Mouse (Mus musculus) splenic B cell, adult 2 months (primary cell): ENCODE data around the gene Tmtc1.

Source experiments
- DNase-seq: peaks from one replicate; pipeline ENCODE4 v3.0.0-alpha.2; 2011; ENCODE audit warnings: low read depth, low spot score
- H3K27me3 ChIP-seq: 2 replicates; pipeline ENCODE4 v1.6.1; 2012; ENCODE audit warnings: mild to moderate bottlenecking, low read length, moderate library complexity, mixed read lengths; ENCODE audit not compliant: control insufficient read depth, poor library complexity, insufficient read depth, severe bottlenecking
- H3K36me3 ChIP-seq: 2 replicates; pipeline ENCODE4 v1.6.1; 2012; ENCODE audit warnings: mild to moderate bottlenecking, low read length, moderate library complexity, mixed read lengths; ENCODE audit not compliant: control insufficient read depth, poor library complexity, insufficient read depth, severe bottlenecking

The Tmtc1 gene

DNA sequence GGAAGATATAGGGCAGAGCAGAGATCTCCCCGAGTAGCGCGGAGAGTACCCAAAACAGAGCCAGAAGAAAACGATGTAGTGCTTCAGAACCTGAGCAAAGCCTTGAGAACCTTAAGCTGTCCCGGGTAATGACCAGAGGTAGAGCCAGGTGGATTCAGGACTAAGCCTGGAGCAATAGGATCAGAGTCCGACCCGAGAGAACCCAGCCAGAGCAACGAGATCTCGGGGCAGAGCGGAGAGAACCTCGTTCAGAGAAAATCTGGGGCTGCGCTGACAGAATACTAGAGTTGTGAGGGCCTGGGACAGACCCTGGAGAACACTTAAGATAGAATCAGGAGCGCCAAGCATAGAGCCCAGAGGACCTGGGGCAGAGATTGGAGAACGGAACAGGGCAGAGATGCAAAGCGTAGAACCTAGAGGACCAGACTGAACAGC, 881 bp downstream of the Tmtc1 start:
- DNase-seq = no peak
- Histone ChIP-seq H3K27me3 (no peaks in the 10 kb centered on the region), H3K36me3 (no peaks in the 10 kb centered on the region)

GRCm38 (mm10) chr6:148442671-148443290, 1.4 kb downstream of the Tmtc1 start:
- Histone ChIP-seq H3K27me3 (no peaks in the 10 kb centered on the region), H3K36me3 (no peaks in the 10 kb centered on the region)
- DNase-seq = no peak

GRCm38 (mm10) chr6:148441871-148442270, 2.3 kb downstream of the Tmtc1 start:
- DNase-seq = no peak
- Histone ChIP-seq H3K27me3 (no peaks in the 10 kb centered on the region), H3K36me3 (no peaks in the 10 kb centered on the region)

GRCm38 (mm10) chr6:148439101-148439500, 5.1 kb downstream of the Tmtc1 start:
- Histone ChIP-seq H3K36me3 (no peaks in the 10 kb centered on the region), H3K27me3 (no peaks in the 10 kb centered on the region)
- DNase-seq = no peak

DNA sequence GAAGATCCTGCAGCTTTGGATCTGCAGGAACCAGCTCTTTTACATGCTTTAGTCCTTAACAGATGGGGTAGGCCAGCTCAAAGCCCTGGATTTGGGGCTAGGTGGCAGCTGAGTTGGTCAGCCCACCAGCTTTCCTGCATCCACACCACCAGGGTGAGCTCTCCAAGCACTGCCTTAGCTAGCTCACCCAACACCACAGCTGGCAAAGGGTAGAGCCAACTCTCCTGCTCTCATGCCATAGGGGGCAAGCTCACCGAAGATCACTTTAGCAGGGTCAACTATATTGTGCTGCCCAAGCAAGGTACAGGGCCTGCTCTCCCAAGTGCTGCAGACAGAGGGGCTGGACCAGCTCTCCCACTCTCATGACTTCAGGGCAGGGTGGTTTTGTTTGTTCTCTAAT, 6.6 kb downstream of the Tmtc1 start:
- no peaks in the 10 kb centered on the region for H3K36me3 ChIP-seq
- no peak for DNase-seq
- no peaks in the 10 kb centered on the region for H3K27me3 ChIP-seq

- H3K27me3 ChIP-seq = no peaks in the 10 kb centered on the region
- peak; percentile 38 for DNase-seq
- H3K36me3 ChIP-seq = no peaks in the 10 kb centered on the region
These were observed 7.7 kb downstream of the Tmtc1 start for GRCm38 (mm10) chr6:148436441-148437001.

DNA sequence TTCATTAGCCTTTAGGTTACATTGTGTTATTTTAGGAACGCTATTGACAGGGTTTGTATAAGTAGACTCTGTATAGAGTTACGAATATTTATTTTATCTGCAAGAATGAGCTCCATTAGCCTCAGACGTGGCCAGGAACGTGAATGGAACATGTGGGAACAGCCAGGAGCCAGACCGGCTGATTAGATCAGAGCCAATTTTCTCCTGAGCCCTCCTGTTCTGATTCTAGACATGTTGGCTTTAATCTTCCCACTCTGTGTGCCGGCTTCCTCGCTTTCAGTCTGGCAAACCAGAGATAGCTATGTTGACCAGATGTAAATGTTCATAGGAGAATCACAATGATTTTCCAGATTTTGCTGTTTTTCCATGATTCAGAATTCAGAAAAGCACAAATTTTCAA, 22.6 kb downstream of the Tmtc1 start:
- no peaks in the 10 kb centered on the region for H3K27me3 ChIP-seq
- no peaks in the 10 kb centered on the region for H3K36me3 ChIP-seq
- no peak for DNase-seq

- H3K36me3 ChIP-seq = no peaks in the 10 kb centered on the region
- no peaks in the 10 kb centered on the region for H3K27me3 ChIP-seq
- DNase-seq = no peak
These were observed 23.8 kb downstream of the Tmtc1 start for GRCm38 (mm10) chr6:148420387-148420786.

GRCm38 (mm10) chr6:148416597-148416996, 27.6 kb downstream of the Tmtc1 start:
- H3K36me3 ChIP-seq = no peaks in the 10 kb centered on the region
- no peaks in the 10 kb centered on the region for H3K27me3 ChIP-seq
- no peak for DNase-seq

- peak; percentile 13 for DNase-seq
- no peaks in the 10 kb centered on the region for H3K27me3 ChIP-seq
- H3K36me3 ChIP-seq = no peaks in the 10 kb centered on the region
These were observed 30.6 kb downstream of the Tmtc1 start for GRCm38 (mm10) chr6:148413638-148414037.

DNA sequence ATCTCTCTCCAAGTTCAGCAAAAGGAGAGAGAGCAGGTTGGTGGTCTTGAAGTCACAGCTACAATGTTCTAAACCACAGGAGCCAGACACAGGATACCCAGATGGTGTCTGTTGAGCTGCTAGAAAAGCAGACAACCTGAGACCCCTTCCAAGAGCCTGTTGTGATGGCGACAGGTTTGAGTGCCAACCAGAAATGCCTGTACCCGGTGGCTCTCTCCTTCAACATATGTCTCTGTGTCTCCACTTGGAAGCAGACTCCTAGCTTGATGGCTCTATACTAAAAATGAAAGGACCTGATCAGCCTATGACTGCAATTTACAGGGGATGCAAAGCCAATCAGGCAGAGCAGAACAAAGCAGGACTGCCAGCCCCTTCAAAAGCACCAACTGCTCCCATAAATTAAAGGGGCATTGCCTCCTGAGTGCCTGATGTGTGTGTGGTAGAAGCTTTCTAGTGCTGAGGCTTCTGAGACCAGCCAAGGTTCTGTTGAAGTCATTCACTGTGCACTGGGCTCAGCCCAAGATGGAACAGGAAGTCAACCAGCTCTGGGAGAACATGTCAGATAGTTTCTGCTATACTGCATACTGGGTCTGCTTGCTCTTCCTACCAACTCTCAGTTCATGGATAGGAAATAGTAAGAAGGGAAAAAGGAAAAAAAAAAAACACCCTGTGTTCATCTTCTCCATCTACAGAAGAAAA, 37.2 kb downstream of the Tmtc1 start:
- H3K27me3 ChIP-seq = no peaks in the 10 kb centered on the region
- no peak for DNase-seq

DNA sequence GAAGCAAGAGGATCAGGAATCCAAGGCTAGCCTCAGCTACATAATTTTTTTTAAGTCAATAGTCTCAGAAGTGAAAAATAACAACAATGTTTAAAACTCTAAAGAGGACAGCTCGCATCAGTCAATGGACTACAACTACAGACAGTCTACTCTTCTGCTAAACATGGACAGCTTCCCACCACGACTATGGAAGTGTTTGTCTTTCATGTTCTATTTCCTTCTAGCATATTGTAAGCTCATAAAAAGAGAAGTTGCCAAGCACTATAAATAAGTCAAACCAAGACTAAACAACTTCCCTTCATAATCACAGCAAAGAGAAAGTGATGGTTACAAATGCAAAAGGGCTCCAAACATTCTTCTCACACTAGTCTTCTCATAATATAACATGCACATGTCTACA, 38.6 kb downstream of the Tmtc1 start:
- no peak for DNase-seq
- Histone ChIP-seq H3K27me3 (no peaks in the 10 kb centered on the region), H3K36me3 (no peaks in the 10 kb centered on the region)

More for the DNA sequence above, 37.2 kb downstream of the Tmtc1 start:
- H3K36me3 ChIP-seq = no peaks in the 10 kb centered on the region

DNA sequence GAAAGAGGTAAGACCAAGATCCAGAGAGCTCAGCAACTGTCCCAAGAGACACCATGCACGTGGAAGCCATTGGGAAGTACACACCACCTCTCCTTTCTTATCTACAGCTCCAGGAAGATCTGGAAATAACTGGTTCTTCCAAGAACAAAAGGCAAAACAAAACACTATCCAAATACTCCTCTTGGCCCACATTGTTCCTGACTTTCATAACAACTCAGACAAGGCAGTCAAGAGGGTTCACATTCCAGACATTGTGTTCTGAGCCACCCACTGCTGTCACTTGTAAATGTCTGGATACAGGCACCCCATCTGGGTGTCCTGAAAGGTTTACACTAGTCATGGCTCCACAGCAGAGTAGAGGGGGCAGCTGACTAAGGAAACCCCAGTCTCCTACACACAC, 39.7 kb downstream of the Tmtc1 start:
- no peaks in the 10 kb centered on the region for H3K27me3 ChIP-seq
- H3K36me3 ChIP-seq = no peaks in the 10 kb centered on the region
- no peak for DNase-seq

- Histone ChIP-seq H3K36me3 (no peaks in the 10 kb centered on the region), H3K27me3 (no peaks in the 10 kb centered on the region)
- DNase-seq = no peak
These were observed 40.4 kb downstream of the Tmtc1 start for GRCm38 (mm10) chr6:148403761-148404160.

DNA sequence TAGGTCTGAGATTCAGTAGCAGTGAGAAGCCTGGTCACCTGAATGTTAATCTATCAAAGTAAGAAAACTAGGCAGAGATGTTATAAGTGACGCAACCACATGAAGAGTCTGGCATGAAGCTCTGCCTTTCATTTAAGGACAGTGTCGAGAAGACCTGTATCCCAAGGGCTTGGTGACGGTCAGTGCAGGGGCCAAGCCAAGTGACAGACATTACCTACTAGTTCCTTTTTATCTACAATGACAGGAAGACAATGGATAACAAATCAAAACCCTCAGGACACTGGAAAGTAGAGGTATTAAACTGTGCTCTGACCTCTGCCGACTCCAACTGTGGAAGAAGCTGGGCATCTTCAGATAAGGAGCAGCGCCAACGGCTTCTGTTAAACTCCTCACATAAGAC, 43.2 kb downstream of the Tmtc1 start:
- Histone ChIP-seq H3K27me3 (no peaks in the 10 kb centered on the region), H3K36me3 (no peaks in the 10 kb centered on the region)
- no peak for DNase-seq
